Mouse (Mus musculus) adrenal gland, adult 18-20 months (tissue): Measurements from ENCODE around the gene Gm11549. TPM values are rescaled to one million over a fixed set of nuclear protein-coding genes. Genes with fewer than 3 reads are reported as not detected.

Experiments used
- DNase-seq, 2 experiments: peaks; one replicate each; pipeline ENCODE4 v3.0.0; 2021 to 2022; ENCODE audit warnings: low spot score in 2 of 2
- long read RNA-seq, 2 experiments: library from polyadenylated mRNA; stranded (forward); transcript quantifications; one replicate each; pipeline ENCODE4 v2.0.0; 2021
- total RNA-seq, 2 experiments: library from RNA; stranded (reverse); gene quantifications; 1 replicate in 1 of 2; 2 replicates in 1 of 2; pipeline ENCODE4 v1.2.3; 2021

Gm11549 gene
- total RNA-seq: not detected
- long read RNA-seq, experiment 1: 0 reads
- long read RNA-seq, experiment 2: 0 reads

DNA sequence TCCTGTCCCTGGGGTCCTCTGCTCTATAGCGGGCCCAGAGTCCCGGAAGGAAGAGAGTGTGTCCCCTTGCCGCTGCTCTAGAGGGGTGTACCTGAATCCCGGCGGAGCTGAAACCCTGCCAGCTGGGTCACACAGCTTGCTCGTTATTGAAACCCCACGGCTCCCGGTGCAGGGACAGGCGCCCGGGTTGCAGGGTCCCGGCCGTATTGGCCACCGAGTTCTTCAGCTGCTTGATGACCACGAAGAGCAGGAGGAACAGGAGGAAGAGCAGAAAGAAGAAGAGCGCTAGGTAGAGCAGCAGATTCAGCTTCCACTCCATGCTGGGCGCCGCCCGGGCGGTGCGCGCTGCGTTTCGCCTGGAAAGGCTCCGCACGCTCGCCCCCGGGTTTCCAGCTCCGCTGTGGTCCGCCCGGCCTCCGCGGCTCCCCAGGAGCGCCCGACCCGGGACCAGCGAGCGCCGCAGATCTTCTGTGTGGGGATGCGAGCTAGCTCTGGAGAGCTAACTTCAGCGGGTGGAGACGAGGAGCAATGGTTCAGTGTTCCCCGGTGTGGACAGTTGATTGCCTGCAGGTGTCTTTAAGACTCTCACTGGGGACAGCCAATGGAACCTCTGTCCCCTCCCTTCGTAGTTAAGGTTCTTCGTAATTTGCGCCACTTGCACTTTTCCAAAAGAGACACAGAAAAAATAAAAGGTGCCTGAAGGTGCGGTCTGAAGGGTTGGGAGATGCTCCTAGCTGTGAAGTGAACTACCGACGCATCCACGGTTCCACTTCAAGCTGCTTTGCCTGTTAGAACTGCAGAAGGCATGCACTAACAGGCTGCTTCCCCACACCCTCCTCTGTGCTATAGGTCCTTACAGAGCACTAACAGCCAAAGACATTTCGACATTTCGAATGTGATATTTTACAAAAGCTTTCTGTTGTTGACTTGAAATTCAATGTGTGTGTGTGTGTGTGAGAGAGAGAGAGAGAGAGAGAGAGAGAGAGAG is at the start of gene Gm11549:
Gm11549 (minus strand) TSS at position 741 of the 988 bp plus-strand sequence.
- peak; percentile 27 to 30 for DNase-seq

DNA sequence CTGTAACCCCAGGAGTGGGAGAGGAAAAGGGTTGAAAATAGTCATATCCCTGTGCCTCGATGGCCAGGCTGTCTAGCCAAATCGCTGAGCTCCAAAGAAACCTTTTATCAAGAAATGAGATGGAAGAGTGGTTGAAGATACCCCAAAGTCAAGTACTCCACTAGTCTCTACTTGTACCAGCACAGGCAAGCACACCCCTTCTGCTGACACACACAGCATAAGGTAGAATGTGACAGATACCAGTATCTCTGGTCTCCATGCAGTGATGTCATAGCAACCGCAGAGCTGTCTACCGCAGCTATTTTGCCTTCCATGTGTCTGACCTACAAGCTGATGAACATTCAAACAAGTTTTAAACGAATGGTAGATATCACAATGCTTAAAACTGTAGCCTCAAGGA is 48.2 kb upstream of the Gm11549 start:
- DNase-seq: no peak

DNA sequence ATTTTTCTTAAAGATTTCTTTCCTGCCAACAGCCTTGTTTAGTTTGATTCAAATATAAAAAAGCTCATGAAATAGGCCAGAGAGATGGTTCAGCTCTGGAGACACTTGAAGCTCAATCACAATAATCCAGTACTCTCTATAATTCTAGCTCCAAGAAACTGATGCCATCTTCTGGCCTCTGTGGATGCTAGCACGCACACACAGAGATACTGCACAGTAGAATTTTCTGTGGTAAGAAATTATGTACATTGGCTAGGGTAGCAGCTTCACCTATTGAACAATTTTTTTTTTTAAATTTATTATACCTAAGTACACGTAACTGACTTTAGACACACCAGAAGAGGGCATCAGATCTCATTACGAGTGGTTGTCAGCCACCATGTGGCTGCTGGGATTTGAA is 42.1 kb upstream of the Gm11549 start:
- DNase-seq: no peak

DNA sequence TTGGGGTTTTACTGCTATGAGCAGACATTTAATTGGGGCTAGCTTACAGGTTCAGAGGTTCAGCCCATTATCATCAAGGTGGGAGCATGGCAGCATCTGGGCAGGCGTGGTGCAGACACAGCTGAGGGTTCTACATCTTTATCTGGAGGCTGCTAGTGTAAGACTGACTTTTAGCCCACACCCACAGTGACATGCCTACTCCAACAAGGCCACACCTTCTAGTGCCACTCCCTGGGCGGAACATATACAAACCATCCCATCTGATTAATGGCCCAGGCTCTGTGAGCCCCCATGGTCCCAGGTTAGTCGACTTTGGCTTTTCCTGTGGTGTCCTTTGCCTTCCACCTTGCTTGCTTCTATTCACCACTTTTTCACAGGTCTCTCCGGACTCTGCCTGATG is 38.0 kb upstream of the Gm11549 start:
- no peak for DNase-seq

DNA sequence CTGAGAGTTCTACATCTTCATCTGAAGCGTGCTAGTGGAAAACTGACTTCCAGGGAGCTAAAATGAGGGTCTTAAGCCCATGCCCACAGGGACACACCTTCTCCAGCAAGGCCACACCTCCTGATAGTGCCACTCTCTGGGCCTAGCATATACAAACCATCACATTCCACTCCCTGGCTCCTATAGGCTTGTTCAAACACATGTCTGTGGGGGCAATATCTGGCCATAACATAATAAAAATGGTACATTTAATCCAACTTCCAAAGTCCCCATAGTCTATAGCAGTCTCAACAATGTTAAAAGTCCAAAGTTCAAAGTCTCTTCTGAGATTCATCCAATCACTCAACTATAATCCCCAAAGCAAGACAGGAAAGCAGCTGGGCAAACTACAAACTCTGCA is 36.0 kb upstream of the Gm11549 start:
- DNase-seq: no peak

DNA sequence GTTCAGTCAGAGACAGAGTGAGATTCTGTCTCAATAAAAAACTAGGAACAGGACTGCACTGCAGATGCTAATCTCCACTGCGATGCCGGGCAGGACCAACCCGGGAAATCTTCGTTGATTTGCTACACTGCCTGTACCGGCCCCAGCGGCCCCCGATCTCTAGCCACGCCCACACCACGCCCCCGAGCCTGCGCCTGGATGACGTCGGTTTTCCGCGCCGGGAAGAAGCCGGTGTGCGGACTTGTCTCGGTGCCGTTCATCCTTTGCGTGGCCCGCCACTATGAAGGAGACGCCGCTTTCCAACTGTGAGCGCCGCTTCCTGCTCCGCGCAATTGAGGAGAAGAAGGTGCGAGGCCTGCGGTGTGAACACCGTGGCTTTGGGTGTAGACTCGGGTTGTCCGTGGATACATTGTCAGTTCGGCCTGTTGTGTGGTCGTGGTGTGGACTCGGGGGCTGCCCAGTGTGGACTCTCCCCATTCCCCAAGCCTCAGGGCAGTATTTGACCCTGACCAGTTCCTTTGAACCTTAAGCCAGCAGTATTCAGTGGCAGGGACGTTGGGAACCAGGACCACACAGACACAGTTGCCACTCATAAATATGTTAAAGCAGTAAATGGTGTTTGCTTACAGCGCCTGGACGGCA is 30.9 kb upstream of the Gm11549 start, which contains the start of gene Exosc9:
Exosc9 (plus strand) TSS at position 201 of the 642 bp plus-strand sequence.
- DNase-seq: peak; percentile 99

DNA sequence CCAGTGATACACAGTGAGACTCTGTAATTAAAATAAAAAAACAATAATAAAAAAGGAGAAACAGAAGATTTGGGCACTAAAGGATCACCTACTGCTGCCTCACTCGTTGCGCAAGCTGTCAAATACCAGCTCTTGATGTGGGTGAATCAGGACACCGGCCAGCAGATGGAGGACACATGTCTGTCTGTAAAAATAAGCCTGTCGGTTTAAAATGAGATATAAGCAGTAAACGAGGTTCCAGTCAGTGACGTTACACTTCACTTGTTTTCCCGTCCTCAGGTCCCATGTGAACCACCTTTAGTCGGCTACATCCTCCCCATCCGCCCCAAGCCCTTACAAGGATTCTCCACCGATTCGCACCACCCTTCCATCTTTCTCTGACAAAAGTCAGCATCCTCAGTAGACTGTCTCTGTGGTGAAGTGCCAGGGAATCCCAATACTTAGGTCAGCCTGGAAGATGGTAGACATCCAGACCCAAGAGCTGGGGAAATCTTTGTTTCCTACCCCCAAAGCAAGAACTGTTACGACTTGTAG is 30.3 kb upstream of the Gm11549 start:
- DNase-seq: no peak

DNA sequence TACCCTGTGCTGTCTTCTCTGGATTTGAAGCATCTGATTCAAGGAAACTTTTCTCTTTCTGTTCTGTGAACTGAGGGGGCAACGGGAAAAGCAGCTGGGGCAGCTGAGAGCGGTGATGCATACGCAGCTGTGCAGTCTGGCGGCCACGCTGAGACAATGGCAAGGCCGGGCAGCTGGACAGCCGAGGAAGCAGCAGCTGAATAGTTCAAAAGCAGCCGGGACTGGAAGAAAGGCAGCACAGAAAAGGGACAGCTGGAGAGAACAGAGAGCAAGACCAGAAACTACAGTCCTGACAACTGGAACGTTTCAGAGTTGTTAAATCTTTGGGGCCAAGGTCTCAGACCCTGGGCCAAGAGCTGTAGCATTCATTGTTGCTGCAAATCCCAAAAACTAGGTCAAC is 29.7 kb upstream of the Gm11549 start:
- peak in 1 of 2 experiments; percentile 8 for DNase-seq

DNA sequence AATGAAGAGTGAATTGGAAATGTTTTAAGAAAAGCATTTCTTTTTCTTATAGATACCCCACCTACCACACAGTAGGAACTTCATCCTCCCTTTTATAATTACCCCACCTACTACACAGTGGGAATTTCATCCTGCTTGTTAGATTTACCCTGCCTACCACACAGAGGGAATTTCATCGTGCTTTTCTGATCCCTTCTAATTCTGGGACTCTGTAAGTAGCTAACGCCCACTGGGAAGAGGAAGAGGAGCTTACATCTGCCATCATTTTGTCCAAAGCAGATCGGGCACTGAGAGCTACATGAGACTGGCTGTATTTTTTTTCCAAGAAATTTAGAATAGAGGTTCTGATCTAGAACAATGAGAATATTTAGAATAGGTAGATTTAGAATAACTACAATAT is 23.3 kb upstream of the Gm11549 start:
- DNase-seq: no peak

DNA sequence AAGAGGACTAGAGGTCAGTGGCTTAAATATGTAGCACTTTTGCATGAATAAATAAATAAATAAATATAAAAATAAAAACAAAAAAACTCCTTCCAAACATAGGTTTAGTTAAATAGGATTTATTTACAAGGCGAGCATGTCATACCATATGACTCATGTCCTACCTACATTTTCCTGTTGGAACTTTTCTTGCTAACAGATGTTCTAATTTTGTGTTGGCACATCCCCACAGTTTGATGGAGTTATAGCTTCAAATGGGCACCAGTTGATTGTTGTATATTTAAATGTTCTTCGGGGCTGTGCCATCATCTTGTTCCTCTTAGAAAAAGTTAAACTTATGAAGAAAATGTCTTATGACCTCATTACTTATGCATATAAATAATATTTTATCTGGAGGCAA is 19.8 kb upstream of the Gm11549 start:
- no peak for DNase-seq

DNA sequence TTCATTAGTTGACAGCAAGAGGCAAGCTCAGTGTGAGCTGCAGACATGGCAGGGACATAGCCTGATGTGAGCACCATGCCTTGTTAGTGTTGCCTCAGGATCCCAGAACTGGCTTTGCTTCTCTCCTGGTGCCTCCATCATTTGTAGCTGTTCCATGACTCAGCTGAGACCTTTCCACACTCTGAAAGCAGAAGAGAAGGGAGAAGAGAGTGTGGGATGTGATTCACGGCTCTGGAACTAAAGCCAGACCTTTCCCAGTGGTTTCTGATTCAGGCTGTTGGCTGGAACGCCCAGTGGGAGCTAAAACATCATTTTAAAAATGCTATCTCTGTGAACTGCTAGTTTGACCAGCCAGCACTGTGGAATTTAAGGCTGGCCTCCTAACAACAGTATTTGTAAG is 19.1 kb upstream of the Gm11549 start:
- no peak for DNase-seq

DNA sequence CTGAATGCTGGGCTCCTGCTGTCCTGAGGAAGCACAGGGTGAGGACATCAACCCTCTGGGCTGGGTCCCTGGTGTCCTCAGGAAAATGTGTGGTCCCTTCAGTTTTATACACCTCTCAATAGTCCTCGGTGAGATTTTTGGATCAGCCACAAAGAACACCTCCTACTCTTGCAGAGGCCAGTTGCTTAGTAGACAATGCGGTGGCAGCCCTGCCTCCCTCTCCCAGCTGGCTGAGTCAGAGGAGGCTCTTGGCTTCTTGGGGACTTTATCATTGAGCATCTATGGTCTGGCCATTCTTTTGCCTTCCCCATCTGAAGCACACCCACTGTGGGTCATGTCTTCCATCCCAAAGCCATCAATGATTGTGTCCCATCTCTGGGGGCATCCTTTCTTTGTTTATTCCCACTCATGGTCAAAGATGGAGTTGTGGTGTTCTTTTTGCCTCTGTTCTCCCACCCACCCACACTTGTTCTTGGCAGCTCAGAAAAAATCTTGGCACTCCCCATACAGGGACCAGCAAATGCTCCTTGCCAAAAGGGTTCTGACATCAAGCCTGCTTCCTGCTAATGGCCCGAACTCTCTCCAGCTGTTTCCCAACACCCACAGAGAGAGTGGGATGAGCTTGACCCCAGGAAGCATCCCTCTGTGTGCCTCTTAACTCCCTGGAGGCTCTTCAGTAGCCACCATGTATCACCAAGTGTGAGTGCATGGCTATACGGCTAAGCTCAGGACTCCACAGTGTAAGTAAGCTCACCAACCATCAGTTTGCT is 16.3 kb upstream of the Gm11549 start:
- no peak for DNase-seq

DNA sequence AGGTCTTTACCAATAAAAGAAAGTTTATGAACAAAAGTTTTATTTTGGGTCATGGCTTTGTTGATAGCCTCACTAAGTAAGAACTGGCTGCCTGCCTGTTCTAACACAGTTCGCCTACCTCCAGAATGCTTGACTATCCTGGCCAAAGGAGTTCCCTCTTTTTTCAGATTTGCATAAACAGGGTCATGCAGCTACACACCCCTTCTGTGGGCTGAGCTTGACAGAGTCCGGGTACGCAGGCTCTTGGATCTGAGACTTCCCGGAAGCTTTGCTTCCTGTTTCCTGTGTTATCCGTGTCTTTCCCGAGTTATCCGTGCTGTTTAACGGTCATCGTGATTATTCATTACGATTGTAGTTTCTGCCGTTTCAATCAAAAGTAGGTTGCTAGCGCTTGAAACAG is 14.4 kb upstream of the Gm11549 start:
- no peak for DNase-seq

DNA sequence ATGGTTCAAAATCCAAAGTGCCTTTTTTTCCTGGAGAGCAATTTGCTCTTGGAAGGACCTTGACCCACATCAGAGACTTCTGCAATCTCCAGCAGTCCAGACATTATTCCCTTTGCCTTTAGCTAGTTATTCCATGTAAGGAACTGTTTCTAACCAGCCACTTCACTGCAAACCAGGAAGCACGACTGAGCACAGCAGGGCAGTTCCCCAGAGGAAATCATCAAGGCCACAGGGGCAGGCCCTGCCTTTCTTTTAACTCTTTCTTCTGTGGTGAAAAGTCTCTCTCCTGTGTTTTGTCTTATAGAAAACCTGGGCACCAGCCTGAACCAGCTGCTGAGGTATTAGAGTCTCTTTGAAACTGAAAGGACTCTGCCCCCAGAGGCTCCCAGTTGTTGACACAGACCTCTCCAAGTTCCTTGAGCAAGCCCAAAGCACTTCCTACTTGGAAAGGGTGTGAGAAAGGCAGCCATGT is 11.6 kb upstream of the Gm11549 start:
- no peak for DNase-seq

DNA sequence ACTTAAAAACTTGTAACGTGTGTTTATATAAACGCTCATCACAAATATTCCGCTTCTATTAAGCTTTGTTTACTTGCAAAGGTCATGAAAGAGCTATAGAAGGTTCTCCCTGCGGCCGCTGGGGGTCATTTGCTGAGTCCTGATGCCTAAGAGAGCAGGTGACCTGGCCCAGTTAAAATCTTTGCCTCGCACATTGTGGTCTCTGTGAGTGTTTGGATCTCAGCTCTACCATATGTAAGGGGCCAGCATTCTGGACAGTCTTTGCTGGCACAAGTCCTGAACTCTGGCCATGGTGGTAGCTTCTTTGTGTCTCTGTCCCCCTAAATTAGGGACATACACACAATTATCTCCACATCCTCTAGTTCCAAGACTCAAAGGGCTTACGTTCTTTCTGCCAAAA is 11.1 kb upstream of the Gm11549 start:
- no peak for DNase-seq

DNA sequence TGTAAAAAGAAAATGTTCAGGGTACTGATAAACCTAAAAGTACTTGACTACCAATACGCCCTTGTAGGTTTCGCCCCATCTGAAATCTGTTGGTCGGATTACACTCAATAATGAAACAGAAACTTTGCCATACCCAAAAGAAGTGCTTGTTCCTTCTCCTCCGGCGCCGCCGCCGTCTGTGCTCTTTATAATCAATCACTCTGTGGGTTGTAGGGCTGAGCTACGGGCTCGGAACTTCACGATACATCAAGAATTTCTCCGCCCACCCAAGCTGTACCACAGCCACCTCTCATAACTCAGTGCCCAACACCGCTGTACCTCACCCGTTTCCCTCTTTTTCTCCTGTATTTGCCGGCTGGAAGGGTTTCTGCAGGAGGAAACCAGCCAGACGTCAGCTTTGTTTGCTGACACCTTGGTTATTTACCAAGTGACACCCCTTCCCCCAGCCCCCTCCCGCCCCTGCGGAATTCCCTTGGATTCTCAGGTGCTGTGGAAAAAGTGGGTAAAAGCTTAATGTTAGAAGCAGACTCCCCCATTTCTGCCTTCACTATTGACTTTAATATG is 10.4 kb upstream of the Gm11549 start:
- no peak for DNase-seq

DNA sequence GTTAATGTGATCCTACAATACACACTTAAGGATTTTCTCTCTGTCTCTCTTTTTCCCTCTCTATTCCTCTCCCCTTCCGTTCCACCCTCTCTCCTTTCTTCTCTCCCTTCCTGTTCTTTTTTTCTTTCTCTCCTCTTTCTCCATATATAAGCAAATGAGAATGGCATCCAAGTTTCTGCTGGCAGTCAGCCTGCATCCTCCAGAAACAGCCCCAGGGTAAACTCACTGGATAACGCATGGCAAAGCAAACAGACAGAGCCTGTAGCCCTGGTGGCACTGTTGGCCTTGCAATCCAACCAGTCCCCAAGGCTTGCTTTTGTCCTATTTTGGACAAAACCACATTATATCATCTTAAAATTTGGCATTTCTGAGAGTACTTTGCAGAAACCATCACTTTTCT is 9.6 kb upstream of the Gm11549 start:
- no peak for DNase-seq

DNA sequence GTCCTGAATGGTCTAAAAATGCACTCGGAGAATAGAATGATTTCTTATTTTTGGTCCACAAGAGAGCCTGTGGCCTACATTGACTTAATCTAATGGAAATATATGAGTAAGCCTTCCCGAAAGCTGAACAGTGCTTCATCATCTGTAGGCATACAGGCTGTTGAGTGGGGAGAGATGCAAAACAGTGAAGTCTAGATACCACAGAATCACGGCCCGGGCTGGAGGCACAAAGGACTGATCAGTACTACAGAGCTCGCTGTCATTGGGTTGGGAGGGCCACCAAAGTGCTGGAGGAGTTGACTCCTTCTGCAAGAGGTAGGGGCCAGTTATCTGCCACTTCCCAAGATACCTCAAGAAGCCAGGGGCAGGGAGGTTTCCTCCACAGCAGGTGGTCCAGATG is 9.2 kb upstream of the Gm11549 start:
- no peak for DNase-seq

DNA sequence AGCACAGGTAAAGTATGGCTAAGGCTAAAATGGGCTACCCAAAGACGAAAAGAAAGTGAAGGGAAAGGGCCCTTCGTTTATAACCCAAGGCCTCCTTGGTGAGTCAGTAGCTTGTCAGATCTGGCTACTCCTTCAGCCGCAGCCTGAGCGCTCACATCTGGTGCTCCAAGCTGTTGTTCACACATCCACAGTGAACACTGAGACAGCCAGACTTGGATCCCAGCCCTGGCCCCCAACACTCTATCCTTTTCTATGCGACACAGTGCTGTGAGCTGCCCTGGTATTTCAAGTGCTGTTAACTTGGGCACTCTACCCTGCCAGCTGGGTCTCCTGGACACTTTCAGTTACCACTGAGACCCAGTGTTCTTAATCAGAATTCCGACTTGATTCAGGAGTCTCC is 8.7 kb upstream of the Gm11549 start:
- DNase-seq: no peak

DNA sequence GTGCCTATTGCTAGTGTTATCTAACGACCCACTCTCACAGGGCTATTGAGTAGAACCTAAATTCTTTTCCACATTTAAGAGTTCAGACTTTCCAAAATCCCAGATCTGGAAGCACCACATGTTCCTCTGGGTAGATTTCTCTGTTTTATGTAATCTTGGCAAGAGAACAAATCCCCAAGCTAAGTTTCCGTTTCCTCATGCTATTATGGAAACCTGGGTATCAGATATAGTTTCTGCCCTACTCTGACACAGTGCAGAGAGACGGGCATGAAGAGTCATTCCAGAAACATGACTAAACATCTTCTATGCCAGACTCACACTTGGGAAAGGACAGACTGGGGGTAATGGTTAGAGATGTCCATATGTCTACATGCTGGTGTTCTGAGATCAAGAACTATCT is 2.9 kb upstream of the Gm11549 start:
- no peak for DNase-seq

DNA sequence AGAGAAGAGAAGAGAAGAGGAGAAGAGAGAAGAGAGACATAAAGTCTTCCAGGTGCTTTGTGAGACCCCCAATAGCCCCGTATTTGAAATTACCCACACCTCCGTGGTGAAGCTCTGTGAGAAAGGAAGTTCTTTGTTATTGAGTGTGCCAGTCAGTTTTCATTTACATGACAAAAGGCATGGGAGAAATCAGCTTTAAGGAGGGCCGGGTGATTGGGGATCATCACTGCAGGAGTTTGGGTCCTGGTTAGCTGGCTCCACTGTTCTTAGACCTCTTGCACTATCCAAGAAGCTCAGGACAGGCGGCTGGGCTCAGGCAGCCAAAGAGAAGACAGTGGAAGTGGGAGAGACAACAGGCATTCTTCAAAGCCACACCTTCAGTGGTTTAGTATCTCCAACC is 524 bp upstream of the Gm11549 start:
- DNase-seq: no peak
